Mouse (Mus musculus) lung, embryonic 14.5 days (tissue): ENCODE results near the gene Impdh1. TPM values are rescaled to one million over a fixed set of nuclear protein-coding genes. Genes with fewer than 3 reads are reported as not detected.

Experiments used
- ATAC-seq: fragments of 200-750 bp; cut with Nextera tagmentation; 2 replicates; pipeline ENCODE4 v1.8.0; 2017; ENCODE audit warnings: mild to moderate bottlenecking, moderate TSS enrichment, moderate library complexity; ENCODE audit not compliant: insufficient read depth
- DNase-seq: peaks from one replicate; pipeline ENCODE4 v3.0.0-alpha.2; 2015
- H3K27ac ChIP-seq: fragments of 300-500 bp; sonication (generic); 2 replicates; pipeline ENCODE4 v1.5.1; 2014; ENCODE audit warnings: low read depth, mild to moderate bottlenecking, moderate library complexity
- H3K27me3 ChIP-seq: fragments of 300-500 bp; sonication (generic); 2 replicates; pipeline ENCODE4 v1.6.1; 2014; ENCODE audit warnings: low read length, control low read depth; ENCODE audit not compliant: insufficient read depth
- H3K36me3 ChIP-seq: fragments of 300-500 bp; sonication (generic); 2 replicates; pipeline ENCODE4 v1.6.1; 2014; ENCODE audit warnings: control low read depth; ENCODE audit not compliant: insufficient read depth
- H3K4me1 ChIP-seq: fragments of 300-500 bp; sonication (generic); 2 replicates; pipeline ENCODE4 v1.6.1; 2014; ENCODE audit warnings: antibody characterized with exemption, control low read depth; ENCODE audit not compliant: insufficient read depth
- H3K4me2 ChIP-seq: fragments of 300-500 bp; sonication (generic); 2 replicates; pipeline ENCODE4 v1.6.1; 2014; ENCODE audit warnings: mild to moderate bottlenecking
- H3K4me3 ChIP-seq: fragments of 300-500 bp; sonication (generic); 2 replicates; pipeline ENCODE4 v1.5.1; 2014; ENCODE audit warnings: low read depth, low read length
- H3K9ac ChIP-seq: fragments of 300-500 bp; sonication (generic); 2 replicates; pipeline ENCODE4 v1.6.1; 2014
- H3K9me3 ChIP-seq: fragments of 300-500 bp; sonication (generic); 2 replicates; pipeline ENCODE4 v1.6.1; 2016; ENCODE audit warnings: low read depth, low read length, control low read depth
- CTCF ChIP-seq: IDR thresholded peaks from 2 replicates; pipeline ENCODE4 v1.5.1; 2016; ENCODE audit warnings: antibody characterized with exemption, low read depth
- WGBS: fragments of 180-500 bp; shearing (Covaris S2); extraction: QIAGEN DNeasy Blood & Tissue Kit; methylation state at CpG from one replicate; pipeline ENCODE4 v1.1.7; 2014; 5-methylcytosine and 5-hydroxymethylcytosine counted together
- microRNA-seq: library from miRNA; unstranded; fragments of <30 nt; microRNA quantifications from one replicate; pipeline ENCODE4, GENCODE M21; 2016; ENCODE audit warnings: borderline number of aligned reads
- polyA plus RNA-seq: library from polyadenylated mRNA; unstranded; fragments of >200 nt; fragmentation: Nextera tagmentation; extraction: Ambion mirVana; gene quantifications from 2 replicates; pipeline ENCODE4 v1.2.1, GENCODE M21; 2014

Impdh1 gene
- polyA plus RNA-seq, 1 experiment from 2014 or later = 51.6 TPM

DNA sequence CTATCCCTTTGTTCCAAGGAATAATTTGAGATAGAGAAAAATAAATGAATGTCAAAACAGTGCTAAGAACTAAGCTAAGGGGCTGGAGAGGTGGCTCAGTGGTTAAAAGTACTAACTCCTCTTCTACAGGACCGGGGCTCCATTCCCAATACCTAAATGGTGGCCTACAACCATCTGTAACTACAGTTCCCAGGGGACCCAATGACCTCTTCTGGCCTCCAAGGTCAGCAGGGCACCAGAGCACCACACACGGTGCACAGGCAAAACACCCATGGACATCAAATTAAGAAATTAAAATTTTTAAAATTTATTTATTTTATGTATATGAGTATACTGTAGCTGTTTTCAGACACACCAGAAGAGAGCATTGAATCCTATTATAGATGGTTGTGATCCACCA lies 55.4 kb downstream of the Impdh1 start:
- H3K27me3 ChIP-seq = no peaks in the 10 kb centered on the region
- no peak for DNase-seq
- H3K4me2 ChIP-seq = no peak overlapping the region

GRCm38 (mm10) chr6:29156326-29156725 lies 59.8 kb downstream of the Impdh1 start:
- TF ChIP-seq CTCF = no peak
- DNase-seq = no peak
- Histone ChIP-seq H3K27me3 (no peaks in the 10 kb centered on the region), H3K4me2 (no peak overlapping the region), H3K4me3 (no peak overlapping the region), H3K4me1 (no peaks in the 10 kb centered on the region), H3K36me3 (peaks cover 75% of the 10 kb centered on the region), H3K27ac (no peak overlapping the region), H3K9ac (no peak overlapping the region), H3K9me3 (no peaks in the 10 kb centered on the region)
- no peak for ATAC-seq
- WGBS = 90% methylated on average over 5 of the region's 5 CpGs

More for the DNA sequence above, 55.4 kb downstream of the Impdh1 start:
- H3K4me3 ChIP-seq = no peak overlapping the region
- no peaks in the 10 kb centered on the region for H3K9me3 ChIP-seq
- WGBS = 84% methylated on average over 2 of the region's 2 CpGs
- no peak overlapping the region for H3K27ac ChIP-seq
- H3K9ac ChIP-seq = no peak overlapping the region
- H3K36me3 ChIP-seq = peaks cover 40% of the 10 kb centered on the region
- no peak for ATAC-seq
- TF ChIP-seq CTCF = no peak
- H3K4me1 ChIP-seq = peaks cover 6% of the 10 kb centered on the region; the same call in 1 of the 2 replicates

Small RNA genes within 50 kb of the gene (microRNA-seq; reads per million reads assigned to microRNA genes)
- gene Gm24303 = not detected

Other genes with a start within 250 kb of the Impdh1 start
- not detected in 2 replicates for gene Lep, start 156.1 kb downstream of the Impdh1 start, polyA plus RNA-seq
- 50.9 and 55.1 TPM in 2 replicates for gene Rbm28, start 51.4 kb downstream of the Impdh1 start, polyA plus RNA-seq
- gene Prrt4, start 36.8 kb downstream of the Impdh1 start, polyA plus RNA-seq = 0.93 and 1.2 TPM in 2 replicates
- gene Hilpda, start 56.1 kb upstream of the Impdh1 start, polyA plus RNA-seq = 40.4 and 40.5 TPM in 2 replicates
- gene Fam71f2, start 63.2 kb upstream of the Impdh1 start, polyA plus RNA-seq = 0.42 and 0.47 TPM in 2 replicates
- 0.19 TPM in 1 of 2 replicates, not detected in the other for gene Fam71f1, start 102.8 kb upstream of the Impdh1 start, polyA plus RNA-seq
- gene Calu, start 131.7 kb upstream of the Impdh1 start, polyA plus RNA-seq = 451 and 469 TPM in 2 replicates
- 0.61 and 0.84 TPM in 2 replicates for gene Opn1sw, start 172.1 kb upstream of the Impdh1 start, polyA plus RNA-seq
- 15.3 and 15.8 TPM in 2 replicates for gene Ccdc136, start 179.9 kb upstream of the Impdh1 start, polyA plus RNA-seq
- gene Flnc, start 216.9 kb upstream of the Impdh1 start, polyA plus RNA-seq = 8.8 and 10.1 TPM in 2 replicates